Mouse (Mus musculus): ENCODE measurements at regions not wholly inside any gene's neighbourhood (a gene's known extent, or its start where the extent isn't known, plus 50 kb on each side); places are given as distances from the start of the nearest gene placed in this dataset.

DNA sequence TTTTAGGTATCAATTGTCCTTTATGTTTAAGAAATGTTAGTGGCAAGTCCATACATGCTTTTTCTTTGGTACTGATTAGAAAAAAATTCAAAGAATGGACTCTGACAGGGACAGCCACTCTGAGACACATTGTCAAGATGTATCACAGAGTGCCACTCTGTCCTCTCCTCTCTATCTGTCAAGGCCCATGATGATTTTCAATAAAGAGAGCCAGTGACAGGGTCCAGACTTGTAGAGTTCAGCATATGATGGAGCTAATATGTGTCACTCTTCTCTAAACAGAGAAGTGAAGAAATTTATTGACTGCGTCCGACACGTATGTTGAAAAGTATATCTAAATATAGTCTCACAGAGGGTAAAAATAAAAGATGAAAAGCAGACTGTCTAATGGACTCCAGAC lies 672.2 kb upstream of the 4930452B06Rik start:
- Histone ChIP-seq H3K9me3 (replicated peaks; ENCODE audit: control insufficient read depth, low read length) (no peaks in the 10 kb centered on the region), H3K4me2 (ENCODE audit: low read depth, low read length) (no peak overlapping the region), H3K4me1 (ENCODE audit: control insufficient read depth, insufficient read depth, low read length) (no peaks in the 10 kb centered on the region), H3K27me3 (ENCODE audit: control insufficient read depth, insufficient read depth, low read length) (no peaks in the 10 kb centered on the region), H3K36me3 (ENCODE audit: control insufficient read depth, insufficient read depth, low read length) (no peaks in the 10 kb centered on the region), H3K4me3 (replicated peaks; ENCODE audit: low read length) (no peak overlapping the region), H3K27ac (ENCODE audit: low read length) (no peak overlapping the region), H3K9ac (ENCODE audit: low read length) (no peak overlapping the region)
- ATAC-seq (ENCODE audit: insufficient read depth, low FRiP score) = no peak
- WGBS = 55% methylated on average over 3 of the region's 3 CpGs

DNA sequence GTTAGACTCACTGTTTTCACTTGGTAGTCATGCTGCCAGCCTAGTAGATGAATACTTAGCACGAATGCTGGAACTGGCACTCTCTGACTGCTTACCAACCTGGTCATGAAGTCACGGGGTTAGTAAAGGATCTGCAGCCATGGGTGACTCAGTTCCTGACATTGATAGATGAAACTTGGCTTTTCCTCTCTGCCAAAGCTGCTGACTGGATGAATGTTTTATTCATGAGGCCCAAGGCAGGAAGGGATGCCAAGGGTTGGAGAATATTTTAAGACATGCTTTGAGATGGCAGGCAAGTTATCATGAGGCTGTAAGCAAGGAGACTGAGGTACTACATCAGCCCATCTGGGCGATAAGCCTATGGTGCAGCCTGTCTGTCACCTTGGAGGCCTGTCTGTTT lies 671.1 kb upstream of the 4930452B06Rik start:
- no peak for ATAC-seq (ENCODE audit: insufficient read depth, low FRiP score)
- no peaks in the 10 kb centered on the region for H3K27me3 ChIP-seq (ENCODE audit: control insufficient read depth, insufficient read depth, low read length)
- no peaks in the 10 kb centered on the region for H3K36me3 ChIP-seq (ENCODE audit: control insufficient read depth, insufficient read depth, low read length)
- H3K4me1 ChIP-seq (ENCODE audit: control insufficient read depth, insufficient read depth, low read length) = no peaks in the 10 kb centered on the region
- no peak overlapping the region for H3K4me2 ChIP-seq (ENCODE audit: low read depth, low read length)
- no peak overlapping the region for H3K4me3 ChIP-seq (replicated peaks; ENCODE audit: low read length)
- H3K27ac ChIP-seq (ENCODE audit: low read length) = no peak overlapping the region
- H3K9me3 ChIP-seq (replicated peaks; ENCODE audit: control insufficient read depth, low read length) = no peaks in the 10 kb centered on the region
- WGBS = 65% methylated on average over 3 of the region's 3 CpGs
- H3K9ac ChIP-seq (ENCODE audit: low read length) = no peak overlapping the region

DNA sequence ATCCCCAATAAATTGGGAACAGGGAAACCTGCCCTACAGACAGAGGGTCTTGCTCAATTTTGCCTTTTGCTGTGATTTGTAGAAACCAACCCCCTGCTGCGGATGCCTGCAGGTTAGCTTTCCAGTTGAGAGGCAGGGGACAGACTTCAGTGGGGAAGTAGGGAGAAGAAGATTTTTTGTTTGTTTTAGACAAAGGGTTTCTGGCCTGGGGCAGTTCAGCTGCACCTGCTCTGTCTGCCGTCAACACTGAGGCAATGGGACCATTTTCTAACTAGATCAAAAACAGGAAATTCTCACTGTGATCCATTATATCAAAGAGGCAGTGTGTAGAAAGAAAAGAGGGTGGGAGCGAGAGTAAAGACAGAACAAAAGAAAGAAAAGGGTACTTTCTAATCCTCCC lies 665.6 kb upstream of the 4930452B06Rik start:
- no peaks in the 10 kb centered on the region for H3K9me3 ChIP-seq (replicated peaks; ENCODE audit: control insufficient read depth, low read length)
- WGBS = 53% methylated on average over 3 of the region's 3 CpGs

DNA sequence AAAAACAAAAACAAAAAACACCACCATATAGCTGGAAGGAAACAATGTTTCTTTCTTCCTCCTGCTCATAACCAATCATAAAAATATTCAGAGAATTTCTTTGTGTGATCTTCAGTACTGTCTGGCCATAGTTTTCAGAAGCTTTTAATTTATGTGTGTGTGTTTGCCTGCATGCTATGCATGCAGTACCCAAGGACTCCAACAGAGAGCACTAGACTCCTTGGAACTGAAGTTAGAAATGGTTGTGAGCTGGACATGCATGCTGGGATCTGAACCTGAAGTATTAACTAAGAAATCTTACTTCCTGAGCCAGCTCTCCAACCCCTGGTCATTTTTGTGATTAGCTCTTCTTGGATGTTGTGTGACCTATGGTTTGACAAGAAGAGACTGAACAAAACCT lies 664.7 kb upstream of the 4930452B06Rik start:
- ATAC-seq (ENCODE audit: insufficient read depth, low FRiP score) = no peak

More for the DNA sequence above, 665.6 kb upstream of the 4930452B06Rik start:
- no peak for ATAC-seq (ENCODE audit: insufficient read depth, low FRiP score)
- Histone ChIP-seq H3K4me2 (ENCODE audit: low read depth, low read length) (no peak overlapping the region), H3K27me3 (ENCODE audit: control insufficient read depth, insufficient read depth, low read length) (no peaks in the 10 kb centered on the region), H3K27ac (ENCODE audit: low read length) (no peak overlapping the region), H3K4me3 (replicated peaks; ENCODE audit: low read length) (no peak overlapping the region), H3K4me1 (ENCODE audit: control insufficient read depth, insufficient read depth, low read length) (no peaks in the 10 kb centered on the region), H3K9ac (ENCODE audit: low read length) (no peak overlapping the region), H3K36me3 (ENCODE audit: control insufficient read depth, insufficient read depth, low read length) (no peaks in the 10 kb centered on the region)

DNA sequence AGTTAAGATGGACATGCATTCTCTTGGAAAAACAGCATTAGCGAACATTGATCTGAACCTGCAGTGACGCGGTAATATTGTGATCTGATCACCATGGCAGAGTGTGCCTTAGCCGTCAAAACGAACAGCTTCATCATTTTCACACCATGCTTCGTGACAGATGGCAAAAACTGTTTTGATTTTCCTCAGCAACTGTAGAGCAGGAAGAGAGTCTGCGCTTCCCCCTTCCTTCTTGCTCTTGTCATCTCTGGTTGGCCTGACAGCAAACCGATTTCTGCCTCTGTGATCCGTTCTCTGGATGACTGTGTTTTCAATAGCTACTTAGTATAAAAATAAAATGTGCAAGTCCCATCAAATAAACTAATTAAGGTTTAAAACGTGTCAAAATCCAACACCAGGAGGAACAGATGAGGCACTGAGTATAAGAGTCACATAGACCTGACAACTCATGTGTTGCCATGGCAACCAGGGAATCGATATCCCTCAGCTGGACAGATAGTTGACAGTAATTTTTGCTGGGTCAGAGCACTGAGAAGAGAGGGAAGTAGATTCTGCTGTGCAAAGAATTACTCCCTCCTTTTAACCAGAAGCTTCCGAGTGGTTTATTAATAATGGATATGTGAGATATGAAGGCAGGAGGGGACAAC lies 663.9 kb upstream of the 4930452B06Rik start:
- Histone ChIP-seq H3K4me1 (ENCODE audit: control insufficient read depth, insufficient read depth, low read length) (no peaks in the 10 kb centered on the region), H3K9me3 (replicated peaks; ENCODE audit: control insufficient read depth, low read length) (no peaks in the 10 kb centered on the region), H3K27me3 (ENCODE audit: control insufficient read depth, insufficient read depth, low read length) (no peaks in the 10 kb centered on the region), H3K4me3 (replicated peaks; ENCODE audit: low read length) (no peak overlapping the region), H3K4me2 (ENCODE audit: low read depth, low read length) (no peak overlapping the region), H3K27ac (ENCODE audit: low read length) (no peak overlapping the region), H3K9ac (ENCODE audit: low read length) (no peak overlapping the region), H3K36me3 (ENCODE audit: control insufficient read depth, insufficient read depth, low read length) (no peaks in the 10 kb centered on the region)
- 77% methylated on average over 12 of the region's 12 CpGs for WGBS
- no peak for ATAC-seq (ENCODE audit: insufficient read depth, low FRiP score)

More for the DNA sequence above, 664.7 kb upstream of the 4930452B06Rik start:
- H3K4me2 ChIP-seq (ENCODE audit: low read depth, low read length) = no peak overlapping the region
- H3K27ac ChIP-seq (ENCODE audit: low read length) = no peak overlapping the region
- H3K36me3 ChIP-seq (ENCODE audit: control insufficient read depth, insufficient read depth, low read length) = no peaks in the 10 kb centered on the region
- H3K27me3 ChIP-seq (ENCODE audit: control insufficient read depth, insufficient read depth, low read length) = no peaks in the 10 kb centered on the region
- no peaks in the 10 kb centered on the region for H3K9me3 ChIP-seq (replicated peaks; ENCODE audit: control insufficient read depth, low read length)
- H3K4me1 ChIP-seq (ENCODE audit: control insufficient read depth, insufficient read depth, low read length) = no peaks in the 10 kb centered on the region
- no peak overlapping the region for H3K4me3 ChIP-seq (replicated peaks; ENCODE audit: low read length)
- no peak overlapping the region for H3K9ac ChIP-seq (ENCODE audit: low read length)

DNA sequence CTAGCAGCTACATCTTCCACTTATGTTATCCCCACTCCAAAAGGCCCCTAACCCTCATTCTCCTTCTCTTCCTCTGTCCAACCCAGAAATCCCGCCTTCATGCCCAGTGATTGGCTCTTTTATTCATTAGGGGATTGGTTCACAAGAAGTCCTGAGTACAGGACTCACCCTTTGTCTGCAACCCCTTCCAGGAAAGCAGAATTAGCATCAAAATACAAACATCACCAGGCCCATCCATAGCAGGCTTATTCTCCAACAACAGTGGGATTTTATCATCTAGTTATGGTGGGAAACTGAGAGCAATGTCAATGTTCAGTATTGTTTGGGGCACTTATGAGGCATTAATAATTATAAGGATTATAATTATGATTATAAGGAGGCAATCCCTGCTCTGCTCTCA lies 661.3 kb upstream of the 4930452B06Rik start:
- Histone ChIP-seq H3K27ac (ENCODE audit: low read length) (no peak overlapping the region), H3K9me3 (replicated peaks; ENCODE audit: control insufficient read depth, low read length) (no peaks in the 10 kb centered on the region), H3K4me2 (ENCODE audit: low read depth, low read length) (no peak overlapping the region), H3K4me1 (ENCODE audit: control insufficient read depth, insufficient read depth, low read length) (no peaks in the 10 kb centered on the region), H3K4me3 (replicated peaks; ENCODE audit: low read length) (no peak overlapping the region), H3K9ac (ENCODE audit: low read length) (no peak overlapping the region), H3K27me3 (ENCODE audit: control insufficient read depth, insufficient read depth, low read length) (no peaks in the 10 kb centered on the region), H3K36me3 (ENCODE audit: control insufficient read depth, insufficient read depth, low read length) (no peaks in the 10 kb centered on the region)
- no peak for ATAC-seq (ENCODE audit: insufficient read depth, low FRiP score)
- 86% methylated on average over 1 of the region's 1 CpGs for WGBS

DNA sequence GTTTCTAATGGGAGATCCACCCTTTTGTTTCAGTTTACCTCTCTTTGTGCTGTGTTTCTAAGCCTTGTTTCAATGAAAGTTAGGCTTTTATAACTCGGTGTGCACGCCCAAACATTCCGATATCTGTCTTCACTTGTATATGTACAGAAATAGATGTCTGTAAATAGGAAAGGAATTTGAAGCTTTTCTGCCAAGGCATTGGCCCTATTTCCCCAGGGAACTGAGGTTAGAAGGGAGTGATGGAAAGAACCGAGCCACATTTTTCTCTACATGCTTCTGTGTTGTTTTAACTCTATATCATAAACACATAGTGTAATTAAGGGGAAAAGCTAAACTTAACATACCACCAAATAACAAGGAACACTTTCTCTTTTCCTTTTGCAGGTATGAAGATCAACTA lies 653.8 kb upstream of the 4930452B06Rik start:
- Histone ChIP-seq H3K9ac (ENCODE audit: low read length) (no peak overlapping the region), H3K27me3 (ENCODE audit: control insufficient read depth, insufficient read depth, low read length) (no peaks in the 10 kb centered on the region), H3K4me3 (replicated peaks; ENCODE audit: low read length) (no peak overlapping the region), H3K9me3 (replicated peaks; ENCODE audit: control insufficient read depth, low read length) (no peaks in the 10 kb centered on the region), H3K36me3 (ENCODE audit: control insufficient read depth, insufficient read depth, low read length) (no peaks in the 10 kb centered on the region), H3K4me1 (ENCODE audit: control insufficient read depth, insufficient read depth, low read length) (peaks cover 4% of the 10 kb centered on the region; the same call in 1 of the 2 replicates), H3K4me2 (ENCODE audit: low read depth, low read length) (no peak overlapping the region), H3K27ac (ENCODE audit: low read length) (no peak overlapping the region)
- WGBS = 43% methylated on average over 4 of the region's 4 CpGs
- ATAC-seq (ENCODE audit: insufficient read depth, low FRiP score) = no peak

DNA sequence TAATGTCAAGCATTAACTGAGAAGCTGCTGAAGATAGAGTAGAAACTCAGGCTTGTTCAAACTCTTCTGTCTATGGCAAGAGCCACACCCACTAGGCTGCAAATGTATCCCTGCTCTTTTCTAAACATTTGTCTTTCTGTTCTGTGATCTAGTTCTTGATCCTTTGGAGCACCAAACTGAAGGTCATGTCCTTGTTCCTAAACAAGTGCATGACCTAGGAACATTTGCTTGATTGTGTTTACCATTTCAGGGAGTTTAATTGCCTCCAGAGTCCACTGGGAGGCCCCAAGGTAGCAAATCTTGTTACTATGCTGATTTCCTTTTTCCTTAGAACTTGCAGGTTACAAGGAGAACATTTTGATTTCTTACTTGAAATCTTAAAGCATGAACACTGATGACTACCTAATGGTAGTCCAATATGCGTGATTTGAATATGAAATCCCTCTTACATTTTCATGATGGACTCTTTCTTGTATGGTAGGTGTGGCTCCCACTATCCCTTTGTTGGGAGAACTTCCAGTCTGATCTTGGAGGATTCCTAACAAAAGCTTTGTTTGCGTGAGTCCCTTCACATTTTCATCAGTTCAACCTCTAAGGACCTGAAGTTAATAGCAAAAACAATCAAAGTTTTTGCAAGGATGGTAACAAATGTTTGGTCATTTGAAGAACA lies 652.9 kb upstream of the 4930452B06Rik start:
- no peaks in the 10 kb centered on the region for H3K27me3 ChIP-seq (ENCODE audit: control insufficient read depth, insufficient read depth, low read length)
- no peaks in the 10 kb centered on the region for H3K9me3 ChIP-seq (replicated peaks; ENCODE audit: control insufficient read depth, low read length)
- no peak overlapping the region for H3K9ac ChIP-seq (ENCODE audit: low read length)
- H3K4me2 ChIP-seq (ENCODE audit: low read depth, low read length) = no peak overlapping the region
- no peak overlapping the region for H3K4me3 ChIP-seq (replicated peaks; ENCODE audit: low read length)
- H3K27ac ChIP-seq (ENCODE audit: low read length) = no peak overlapping the region
- ATAC-seq (ENCODE audit: insufficient read depth, low FRiP score) = no peak
- H3K36me3 ChIP-seq (ENCODE audit: control insufficient read depth, insufficient read depth, low read length) = no peaks in the 10 kb centered on the region
- 90% methylated on average over 2 of the region's 2 CpGs for WGBS
- H3K4me1 ChIP-seq (ENCODE audit: control insufficient read depth, insufficient read depth, low read length) = peaks cover 4% of the 10 kb centered on the region; the same call in 1 of the 2 replicates

DNA sequence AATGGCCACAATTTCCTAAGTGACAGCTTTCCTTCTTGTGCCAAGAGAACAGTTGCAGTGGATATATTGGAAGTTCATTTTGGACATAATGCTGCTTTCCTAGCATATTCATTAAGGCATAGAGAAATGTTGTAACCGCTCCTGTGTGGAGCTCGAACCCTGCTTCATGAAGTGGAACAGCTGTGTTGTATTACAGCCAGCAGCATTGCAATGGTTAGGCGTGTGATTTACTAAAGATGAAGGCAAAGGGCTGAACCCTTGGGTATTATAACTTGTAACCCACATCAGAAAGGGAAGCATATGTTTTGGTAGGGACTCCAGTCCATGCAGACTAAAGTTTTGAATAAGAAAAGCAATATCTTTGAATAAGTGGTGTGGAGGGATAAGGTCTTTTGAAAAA lies 649.2 kb upstream of the 4930452B06Rik start:
- no peak for ATAC-seq (ENCODE audit: insufficient read depth, low FRiP score)
- WGBS = 63% methylated on average over 3 of the region's 3 CpGs
- no peaks in the 10 kb centered on the region for H3K27me3 ChIP-seq (ENCODE audit: control insufficient read depth, insufficient read depth, low read length)
- no peak overlapping the region for H3K4me3 ChIP-seq (replicated peaks; ENCODE audit: low read length)
- no peak overlapping the region for H3K4me2 ChIP-seq (ENCODE audit: low read depth, low read length)
- H3K36me3 ChIP-seq (ENCODE audit: control insufficient read depth, insufficient read depth, low read length) = no peaks in the 10 kb centered on the region
- no peaks in the 10 kb centered on the region for H3K9me3 ChIP-seq (replicated peaks; ENCODE audit: control insufficient read depth, low read length)
- peaks cover 4% of the 10 kb centered on the region; the same call in 1 of the 2 replicates for H3K4me1 ChIP-seq (ENCODE audit: control insufficient read depth, insufficient read depth, low read length)
- no peak overlapping the region for H3K9ac ChIP-seq (ENCODE audit: low read length)
- H3K27ac ChIP-seq (ENCODE audit: low read length) = no peak overlapping the region
